Mouse (Mus musculus): ENCODE measurements around the gene Ecm2.
A peak's percentile ranks its signal among the peaks of the same experiment; 100 is the strongest.

Gene Ecm2

DNA sequence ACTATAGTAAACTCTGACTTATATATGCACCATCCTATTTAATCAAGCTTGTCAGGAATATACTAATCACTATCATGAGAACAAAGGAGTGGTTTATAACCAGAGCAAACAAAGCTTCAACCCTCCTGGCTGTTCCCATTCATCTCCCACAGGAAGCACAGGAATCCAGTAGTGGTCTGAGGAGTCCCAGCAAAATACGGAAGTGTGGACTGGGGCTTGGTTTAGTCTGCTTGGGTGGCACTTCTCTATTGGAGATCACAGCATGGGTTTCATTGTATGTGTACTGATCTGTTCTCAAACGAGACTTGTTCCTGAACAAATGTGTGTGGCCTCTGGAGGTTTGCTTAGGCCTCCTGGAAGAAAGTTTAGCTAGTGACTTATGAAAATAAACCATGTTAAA, 14.2 kb downstream of the Ecm2 start:
- peak; percentile 64 for DNase-seq

DNA sequence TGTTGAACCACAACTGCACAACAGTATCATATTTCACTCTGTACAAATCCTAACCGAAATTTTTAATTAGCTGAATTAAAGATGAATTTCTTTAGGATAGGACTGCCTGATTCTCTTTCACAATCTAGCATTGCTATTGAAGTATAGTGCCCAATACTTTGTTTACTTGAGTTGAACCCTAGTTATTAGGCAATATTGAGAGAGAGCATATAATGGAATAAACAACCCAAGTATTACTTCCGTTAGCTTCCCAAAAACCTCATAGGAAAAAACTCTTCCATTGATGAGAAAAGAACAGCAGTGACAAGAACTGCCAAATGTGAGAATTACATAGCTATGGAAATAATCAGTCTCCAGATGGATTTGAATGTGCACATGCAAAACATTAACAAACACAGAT, 21.6 kb downstream of the Ecm2 start:
- DNase-seq, result no peak

DNA sequence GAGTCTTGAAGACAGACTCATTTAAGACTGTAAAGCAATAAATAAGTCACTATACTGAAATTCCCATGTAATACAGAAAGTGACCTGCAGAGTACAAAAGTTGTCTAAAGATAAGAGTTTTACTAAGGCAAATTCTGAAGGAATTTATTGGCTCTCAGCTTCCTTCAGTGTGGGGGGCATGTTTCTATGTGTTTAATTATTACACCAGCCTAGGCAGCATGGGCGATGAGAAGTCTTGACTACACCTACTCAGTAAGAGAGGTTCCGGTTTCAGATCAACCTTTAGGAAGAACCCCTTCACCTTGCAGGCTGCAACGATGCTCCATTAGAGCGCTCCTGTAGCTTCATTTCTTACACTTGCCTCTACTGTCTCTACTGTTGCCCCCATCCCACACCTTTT, 26.0 kb downstream of the Ecm2 start:
- DNase-seq, result no peak

DNA sequence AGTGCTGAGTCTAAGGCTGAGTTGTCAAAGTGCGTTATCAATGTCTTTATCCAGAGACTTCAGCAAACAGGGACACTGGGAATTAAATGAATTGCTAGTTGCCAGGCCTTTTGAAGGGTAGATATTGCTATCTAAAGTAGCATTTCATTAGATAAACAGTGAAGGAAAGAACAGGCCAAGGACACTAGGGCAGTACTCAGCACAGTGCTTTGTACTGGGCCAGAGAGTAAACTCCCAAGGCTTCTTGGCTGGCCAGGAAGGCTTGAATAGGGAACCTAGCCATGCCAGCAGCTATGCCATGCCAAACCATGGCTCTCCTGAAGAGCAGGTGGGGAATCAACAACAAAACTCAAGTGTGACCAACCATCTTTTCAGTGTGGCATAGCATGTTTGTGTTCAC, 32.3 kb downstream of the Ecm2 start:
- DNase-seq, result no peak

DNA sequence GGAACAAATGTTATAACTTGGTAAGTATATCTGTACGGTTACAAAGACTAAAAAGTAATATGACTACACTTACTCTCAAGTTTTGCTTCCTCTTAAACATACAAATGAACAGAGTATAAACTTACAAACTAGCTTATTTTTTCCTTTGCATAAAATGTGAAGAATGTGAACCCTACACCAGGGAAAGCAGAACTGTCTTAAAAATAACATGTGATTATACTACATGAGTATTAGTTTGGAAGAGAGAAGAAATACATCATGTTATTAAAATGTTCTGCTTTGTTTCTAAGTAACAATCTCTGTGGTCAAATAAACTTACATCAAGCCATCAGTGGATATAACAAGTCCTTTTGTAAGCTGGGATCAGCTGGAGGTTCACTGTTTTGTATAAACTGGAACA, 34.1 kb downstream of the Ecm2 start:
- DNase-seq, result no peak

DNA sequence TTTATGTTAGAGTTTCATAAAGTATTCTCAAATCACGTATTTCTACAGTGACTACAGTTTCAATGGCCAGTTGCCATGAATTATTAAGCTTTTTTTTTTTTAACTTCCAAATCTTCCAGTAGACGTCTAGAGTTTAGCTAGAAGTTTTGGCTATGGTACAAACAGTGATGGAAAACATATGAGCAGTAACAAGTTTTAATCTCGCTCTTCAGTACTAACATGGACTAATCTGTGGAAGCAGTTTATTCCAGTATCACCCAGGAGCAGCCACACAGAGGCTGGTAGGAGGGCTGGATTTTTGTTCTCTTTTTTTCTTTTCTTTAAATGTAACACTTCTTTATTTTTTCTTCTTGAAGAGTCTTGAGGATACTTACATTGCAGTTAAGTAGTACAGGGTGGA, 39.7 kb downstream of the Ecm2 start, which contains the start of gene Aspn:
TSS of gene Aspn (plus strand) at position 165 of the 400 bp plus-strand sequence.
- no peak for DNase-seq

DNA sequence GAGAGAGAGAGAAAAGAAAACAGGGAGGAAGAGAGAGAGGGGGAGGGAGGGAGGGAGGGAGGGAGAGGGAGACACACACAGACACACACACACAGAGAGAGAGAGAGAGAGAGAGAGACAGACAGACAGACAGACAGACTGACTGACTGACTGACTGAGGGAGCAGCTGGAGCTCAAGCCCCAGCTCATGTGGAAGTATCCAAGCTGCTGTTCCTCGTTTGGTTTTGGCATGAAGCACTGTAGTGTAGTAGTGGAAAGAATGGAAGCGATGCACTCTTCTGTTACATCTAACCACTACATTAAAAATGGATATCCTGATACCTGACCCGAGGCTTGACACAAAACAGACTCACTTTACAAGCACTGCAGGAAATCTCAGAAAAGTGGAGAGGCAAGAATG, 41.0 kb downstream of the Ecm2 start:
- peak; percentile 96 for DNase-seq

DNA sequence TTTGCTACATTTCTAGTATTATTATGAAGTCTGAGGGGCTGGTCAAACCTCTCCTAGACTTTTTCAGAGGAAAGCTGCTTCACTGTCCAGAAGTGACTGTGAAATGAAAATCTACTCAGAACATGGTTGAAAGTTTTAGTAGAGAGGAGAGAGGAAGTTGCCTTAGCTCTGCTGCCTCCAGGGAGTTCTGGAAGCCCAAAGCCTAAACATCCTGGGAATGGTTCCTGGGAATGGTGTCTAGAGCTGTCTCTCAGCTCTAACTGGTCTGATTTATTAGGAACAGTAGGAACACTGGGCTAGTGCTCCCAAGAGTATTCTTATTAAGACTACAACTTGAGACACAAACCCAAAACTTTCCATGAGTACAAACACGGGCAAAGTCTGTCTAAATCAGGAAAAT, 41.9 kb downstream of the Ecm2 start:
- DNase-seq, result peak; percentile 97

DNA sequence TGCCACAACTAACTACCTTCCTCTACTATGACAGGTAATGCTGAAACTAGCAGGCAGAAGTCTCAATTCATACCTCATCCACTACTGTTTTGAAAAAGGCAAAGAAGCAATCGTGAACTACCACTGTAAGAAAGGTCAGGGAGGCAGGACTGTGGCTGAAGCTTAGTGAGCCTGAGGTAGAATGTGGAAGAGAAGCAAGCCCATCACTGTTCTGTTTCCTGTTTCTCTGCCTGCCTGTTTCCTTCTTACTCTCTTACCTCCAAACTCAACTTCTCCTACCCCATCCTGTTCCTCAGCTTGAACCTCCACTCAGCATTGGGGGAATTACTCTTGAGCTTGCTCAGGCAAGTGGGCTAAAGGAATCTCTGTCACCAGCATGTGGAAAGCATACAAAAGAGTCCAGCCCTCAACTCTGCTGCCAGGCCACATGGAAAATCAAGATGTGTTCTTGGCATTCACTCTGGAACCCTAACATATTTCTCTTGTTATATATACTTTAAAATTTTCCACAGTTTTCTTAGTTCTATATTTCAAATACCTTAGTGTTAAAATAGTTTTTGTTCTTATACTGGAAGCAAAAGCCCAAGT, 43.0 kb downstream of the Ecm2 start:
- DNase-seq, result no peak

DNA sequence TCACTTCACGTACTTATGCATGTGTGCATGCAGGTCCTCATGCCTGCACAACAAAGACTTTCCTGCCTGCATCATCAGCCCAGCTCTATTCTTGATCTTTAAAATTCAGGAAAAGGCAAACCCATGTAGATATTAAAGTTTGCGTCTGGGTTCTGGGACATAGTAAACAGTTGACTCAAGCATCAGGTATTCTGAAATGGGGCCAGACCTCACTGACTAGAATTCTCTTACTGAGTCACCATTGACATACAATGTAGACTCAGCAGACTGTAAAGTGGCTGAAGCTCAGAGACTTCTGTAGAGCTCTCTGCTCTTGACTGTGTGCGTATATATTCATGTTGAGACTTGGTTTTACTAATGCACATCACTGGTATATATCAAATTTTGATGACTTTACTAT, 45.0 kb downstream of the Ecm2 start:
- DNase-seq, result no peak

DNA sequence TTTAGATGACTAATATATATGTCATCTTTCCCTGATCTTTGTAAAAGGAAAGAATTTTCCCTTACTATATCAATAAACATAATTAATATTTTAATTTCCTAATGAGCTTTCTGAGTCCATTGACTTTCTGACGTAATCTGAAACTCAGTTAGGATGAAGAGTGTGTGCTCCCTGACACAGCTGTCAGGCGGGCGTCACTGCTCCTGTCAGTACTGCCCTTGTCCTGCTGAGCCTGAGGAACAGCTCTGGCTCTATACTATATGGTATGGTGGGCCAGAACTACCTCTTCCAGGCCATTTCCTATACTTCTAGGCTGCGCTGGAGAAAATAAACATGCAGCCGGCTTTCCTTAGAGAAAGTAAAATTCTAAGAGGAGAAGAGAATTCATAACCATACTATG, 49.9 kb downstream of the Ecm2 start:
- no peak for DNase-seq

DNA sequence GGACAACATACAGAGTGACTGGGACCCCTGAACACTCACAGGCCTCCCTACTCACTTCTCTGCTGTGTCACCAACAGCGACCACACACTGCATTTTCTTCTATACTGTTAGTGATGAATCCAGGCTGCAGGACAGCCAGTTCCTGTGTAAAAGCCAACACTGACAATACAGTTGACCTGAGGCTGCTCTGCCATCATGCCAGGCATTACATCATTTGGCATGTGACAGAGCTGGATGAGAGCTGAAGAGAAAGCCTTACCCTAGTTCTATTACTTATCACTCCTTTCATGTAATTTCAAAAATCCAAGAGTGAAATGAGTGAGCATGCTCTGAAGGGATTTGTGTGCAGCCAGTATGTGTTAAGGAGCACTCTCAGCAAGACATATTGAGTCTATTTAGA, 51.6 kb downstream of the Ecm2 start:
- DNase-seq, result peak; percentile 91

DNA sequence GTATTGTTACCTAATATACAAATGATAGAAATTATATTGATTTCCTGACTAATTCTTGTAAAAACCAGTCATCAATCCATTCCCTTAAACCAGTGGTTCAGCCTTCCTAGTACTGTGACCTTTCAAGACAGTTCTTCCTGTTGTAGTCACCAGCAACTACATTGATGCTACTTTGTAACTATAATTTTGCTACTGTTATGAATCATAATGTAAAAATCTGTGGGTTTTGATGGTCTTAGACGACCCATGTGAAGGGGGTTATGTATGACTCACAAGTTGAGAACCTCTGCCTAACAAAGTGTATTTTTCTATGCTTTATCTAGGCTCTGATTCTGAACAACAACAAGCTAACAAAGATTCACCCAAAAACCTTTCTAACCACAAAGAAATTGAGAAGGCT, 52.3 kb downstream of the Ecm2 start:
- no peak for DNase-seq

DNA sequence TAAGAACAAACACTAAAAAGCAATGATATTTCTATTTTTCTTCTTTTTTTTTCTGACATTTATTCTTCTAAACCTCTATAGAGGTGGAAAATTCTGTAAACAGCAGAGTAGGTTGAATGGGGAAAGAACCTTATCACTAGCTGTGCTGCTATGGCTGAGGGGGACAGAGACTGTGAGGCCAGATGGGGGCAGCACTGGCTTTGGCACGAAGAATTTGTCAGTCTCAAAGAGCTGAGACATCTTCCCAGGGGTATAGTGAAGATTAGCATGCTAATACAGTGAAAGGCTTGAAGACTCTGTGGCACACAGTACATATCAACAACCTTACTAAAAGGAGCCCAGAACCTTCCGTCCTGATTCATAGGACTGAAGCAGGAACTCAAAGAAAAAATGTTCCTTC, 54.6 kb downstream of the Ecm2 start:
- DNase-seq, result peak; percentile 93

DNA sequence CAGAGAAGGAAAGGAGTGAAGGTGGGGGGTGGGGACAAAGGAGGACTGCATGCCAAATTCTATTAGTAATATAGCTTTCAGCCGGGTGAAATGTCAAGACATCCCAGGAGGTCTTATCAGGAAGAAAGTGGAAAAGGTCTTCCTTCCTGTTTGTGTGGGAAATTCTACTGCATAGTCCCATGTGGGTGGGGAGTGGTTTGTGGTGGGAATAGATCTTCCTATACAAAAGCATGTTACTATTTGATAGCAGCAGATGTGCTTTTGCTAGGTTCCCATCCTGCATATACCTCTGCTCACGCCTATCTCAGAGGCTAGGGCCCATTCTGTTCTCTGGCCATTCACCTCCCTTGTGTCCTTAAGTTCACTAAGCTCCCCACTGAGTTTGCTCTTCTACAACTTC, 56.3 kb downstream of the Ecm2 start:
- no peak for DNase-seq

DNA sequence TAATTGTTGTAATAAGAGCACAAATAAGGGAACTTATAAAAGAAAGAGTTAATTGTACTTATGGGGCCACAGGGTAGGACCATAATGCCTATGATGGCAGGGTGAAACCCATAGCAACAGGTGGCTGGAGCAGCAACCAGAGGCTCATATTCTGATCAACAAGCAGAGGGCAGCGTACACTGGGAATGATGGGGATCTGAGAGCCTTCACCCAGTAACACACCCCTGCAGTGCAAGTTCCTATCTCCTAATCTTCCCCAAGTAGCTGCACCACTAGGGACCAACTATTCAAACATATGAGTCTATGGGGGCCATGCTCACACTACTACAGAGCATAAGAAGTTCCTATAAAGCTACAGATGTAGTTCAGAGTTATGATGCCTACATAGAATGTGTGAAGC, 59.7 kb downstream of the Ecm2 start:
- no peak for DNase-seq

DNA sequence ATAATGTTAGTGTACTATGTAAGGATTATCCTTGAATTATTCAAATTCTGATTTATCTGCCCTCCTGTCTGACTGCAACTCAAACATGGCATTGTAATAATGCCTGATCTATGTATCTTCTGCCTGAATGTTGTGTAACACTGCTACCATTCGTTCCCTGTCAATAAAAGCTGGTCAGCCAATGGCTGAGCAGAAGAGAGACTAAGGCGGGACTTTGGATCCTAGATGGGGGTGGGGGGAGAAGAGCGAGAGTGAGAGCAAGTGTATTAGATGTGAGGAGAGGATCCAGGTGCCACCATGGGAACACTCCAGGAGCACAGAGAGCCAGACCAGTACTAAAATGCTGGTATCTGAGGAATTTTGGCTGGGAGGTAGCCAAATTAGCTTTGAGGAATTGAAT, 65.8 kb downstream of the Ecm2 start:
- no peak for DNase-seq

DNA sequence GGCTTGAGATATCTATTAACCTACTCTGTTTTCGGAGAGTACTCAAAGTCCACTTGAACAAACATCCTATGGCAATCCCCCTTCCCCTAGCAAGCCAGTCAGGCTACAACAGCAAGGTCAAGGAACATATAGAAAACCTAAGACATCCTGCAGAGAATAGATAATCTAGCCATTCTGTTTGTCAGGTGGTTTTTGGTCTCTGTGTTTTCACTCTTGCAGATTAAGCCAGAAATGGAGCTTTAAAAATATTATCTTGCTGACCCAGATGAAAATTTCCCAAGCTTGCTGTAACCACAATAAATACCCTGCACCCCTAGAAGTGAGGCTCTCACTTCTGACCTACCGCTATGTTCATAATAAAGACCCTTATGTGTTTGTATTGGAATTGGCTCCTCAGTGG, 66.8 kb downstream of the Ecm2 start:
- no peak for DNase-seq

DNA sequence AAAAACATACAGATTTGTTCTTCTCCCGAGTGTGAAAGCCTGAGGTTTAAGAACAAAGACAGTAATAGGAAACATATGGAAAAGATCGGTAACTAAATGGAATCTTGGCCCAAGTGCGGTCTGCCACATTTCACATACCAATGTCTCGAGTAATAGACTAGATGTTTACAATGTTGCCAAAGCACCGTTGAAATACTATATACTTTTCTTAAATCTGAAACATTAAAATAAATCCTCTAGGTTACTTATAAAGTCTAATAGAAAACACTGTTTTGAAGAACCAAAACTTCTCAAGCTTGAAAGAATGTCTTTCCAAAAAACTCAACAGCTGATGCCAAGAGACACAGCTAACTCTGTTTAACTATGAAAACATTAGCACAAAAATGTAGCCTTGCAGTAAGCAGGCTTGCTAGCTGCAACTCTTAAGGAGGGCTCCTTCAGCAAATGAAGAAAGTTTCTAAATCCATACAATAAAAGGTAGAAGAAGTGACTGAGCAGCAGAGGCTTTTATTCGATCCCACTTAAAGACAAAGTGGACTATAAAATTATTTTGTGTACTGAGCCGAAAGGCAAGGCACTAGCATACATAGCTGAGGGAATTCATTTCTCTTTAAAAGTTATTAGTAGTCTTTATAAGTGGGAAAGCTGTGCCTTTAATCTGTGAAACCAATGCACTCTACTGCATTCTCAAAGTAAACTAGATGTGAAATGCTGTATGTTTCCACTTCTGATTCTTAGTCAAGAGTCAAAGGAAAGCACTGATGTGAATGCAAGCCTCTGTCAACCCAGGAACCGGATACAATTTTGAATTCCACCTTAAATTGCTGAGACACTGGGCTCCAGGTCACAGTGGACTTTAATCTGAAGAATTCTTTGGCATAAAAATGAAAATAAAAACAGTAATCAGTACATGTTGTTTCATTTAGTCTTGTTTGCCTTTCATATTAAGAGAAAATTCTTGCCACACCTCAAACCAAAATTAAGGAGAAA, 77.2 kb downstream of the Ecm2 start, which contains the start of gene Omd:
TSS of gene Omd (plus strand) at position 922 of the 990 bp plus-strand sequence.
- DNase-seq, result peak; percentile 87
